Mouse (Mus musculus): ENCODE data around the gene Rrnad1. TPM values are rescaled to one million over a fixed set of nuclear protein-coding genes. Genes with fewer than 3 reads are reported as not detected.

Rrnad1 gene
- polyA plus RNA-seq (2016; fragmentation: Nextera tagmentation; extraction: Ambion mirVana) = 22.2 TPM in 2 replicates

DNA sequence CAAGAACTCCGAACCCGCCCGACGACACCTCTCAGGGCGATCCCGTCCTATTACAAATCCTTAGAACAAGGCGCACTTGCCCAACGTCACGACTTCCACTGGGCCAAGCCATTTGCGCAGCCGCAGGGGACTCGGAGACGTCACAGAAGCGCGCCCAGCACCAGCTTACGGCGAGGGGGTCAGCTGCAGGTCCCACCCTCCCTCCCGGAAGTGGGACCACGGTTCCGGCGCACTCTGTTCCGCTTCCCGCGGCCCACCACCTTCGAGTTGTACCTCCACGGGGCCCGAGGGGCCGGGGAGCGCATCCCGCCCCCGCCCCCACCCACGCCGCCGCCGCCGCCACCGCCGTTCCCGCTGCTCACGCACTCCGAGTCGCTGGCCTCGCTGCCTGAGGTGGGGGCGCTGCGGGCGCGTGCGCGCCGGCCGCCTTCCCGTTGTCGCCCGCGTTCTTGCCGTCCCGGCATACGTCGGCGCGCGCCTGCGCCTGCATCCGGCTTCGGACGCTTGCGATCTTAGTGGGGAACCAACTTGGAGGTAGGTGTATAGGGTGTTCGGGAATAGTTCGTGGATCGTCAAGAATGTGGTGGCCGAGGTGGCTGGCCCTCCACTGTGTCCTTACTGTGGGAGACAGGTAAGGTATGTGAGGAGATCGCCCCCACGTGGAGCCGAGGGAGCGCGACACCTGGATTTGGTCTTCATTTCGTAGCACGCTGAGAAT, at the start of gene Rrnad1, which contains the start of gene Isg20l2:
TSS of gene Rrnad1 (minus strand) at position 640 of the 718 bp plus-strand sequence.
TSS of gene Isg20l2 (plus strand) at position 237 of the 718 bp plus-strand sequence.
- under 1% methylated on average over 58 of the region's 78 CpGs for WGBS
- H3K4me3 ChIP-seq = peak within 1 kb of the TSS; percentile 98
- peaks cover 26% of the 10 kb centered on the region for H3K4me1 ChIP-seq
- H3K36me3 ChIP-seq = peaks cover 54% of the 10 kb centered on the region
- H3K4me2 ChIP-seq (replicated peaks) = peak within 1 kb of the TSS; percentile 78
- H3K27ac ChIP-seq = peak within 1 kb of the TSS; percentile 81
- ATAC-seq (ENCODE audit: low FRiP score, low read depth) = peak; percentile 97
- no peaks in the 10 kb centered on the region for H3K27me3 ChIP-seq (replicated peaks)
- no peaks in the 10 kb centered on the region for H3K9me3 ChIP-seq
- peak within 1 kb of the TSS; percentile 87 for H3K9ac ChIP-seq

GRCm38 (mm10) chr3:87980085-87980484, 49.6 kb upstream of the Rrnad1 start:
- Histone ChIP-seq H3K9ac (0 out of 2 replicates have a peak overlapping the region, but pooled peaks have one; percentile 13), H3K4me3 (no peak overlapping the region), H3K4me1 (peaks cover 43% of the 10 kb centered on the region), H3K4me2 (replicated peaks) (no peak overlapping the region), H3K9me3 (no peaks in the 10 kb centered on the region), H3K36me3 (peaks cover 42% of the 10 kb centered on the region), H3K27me3 (replicated peaks) (no peaks in the 10 kb centered on the region), H3K27ac (no peak overlapping the region)
- 72% methylated on average over 3 of the region's 3 CpGs for WGBS
- ATAC-seq (ENCODE audit: low FRiP score, low read depth) = no peak

- no peak for ATAC-seq (ENCODE audit: low FRiP score, low read depth)
- Histone ChIP-seq H3K27ac (no peak overlapping the region), H3K27me3 (replicated peaks) (no peaks in the 10 kb centered on the region), H3K4me2 (replicated peaks) (no peak overlapping the region), H3K9me3 (no peaks in the 10 kb centered on the region), H3K4me1 (peaks cover 44% of the 10 kb centered on the region), H3K9ac (no peak overlapping the region), H3K4me3 (no peak overlapping the region), H3K36me3 (peaks cover 42% of the 10 kb centered on the region)
- WGBS = 85% methylated on average over 5 of the region's 5 CpGs
Measured at GRCm38 (mm10) chr3:87979493-87979892, 49.0 kb upstream of the Rrnad1 start.

DNA sequence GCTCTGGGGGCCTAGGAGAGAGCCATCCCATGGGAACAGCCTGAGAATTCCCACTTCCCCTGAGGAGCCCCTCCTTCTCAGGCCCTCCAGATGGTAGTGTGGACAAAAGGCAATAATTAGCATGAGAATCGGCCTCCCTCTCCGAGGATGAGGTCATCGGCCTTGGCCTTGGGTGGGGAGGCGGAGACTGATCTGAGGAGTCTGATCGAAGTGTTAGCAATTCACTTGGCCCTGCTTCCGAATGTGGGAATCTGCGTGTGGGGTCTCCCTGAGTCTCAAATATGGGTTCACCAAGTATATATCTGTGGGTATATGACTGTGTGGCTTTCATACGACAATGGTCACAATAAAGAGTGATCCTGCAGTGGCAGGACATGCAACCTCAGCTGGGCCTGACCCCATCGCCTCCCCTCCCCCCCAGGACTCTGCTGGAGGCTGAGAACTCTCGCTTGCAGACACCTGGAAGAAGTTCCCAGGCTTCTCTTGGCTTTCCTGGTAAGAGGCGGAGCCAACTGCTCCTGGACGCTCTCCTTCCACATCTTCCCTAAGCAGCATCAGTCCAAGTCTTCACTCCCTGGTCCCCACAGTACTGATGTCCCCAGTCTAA, 44.0 kb upstream of the Rrnad1 start:
- WGBS = 8% methylated on average over 12 of the region's 12 CpGs
- H3K27me3 ChIP-seq (replicated peaks) = no peaks in the 10 kb centered on the region
- no peaks in the 10 kb centered on the region for H3K9me3 ChIP-seq
- peak; percentile 67 for ATAC-seq (ENCODE audit: low FRiP score, low read depth)
- peak overlapping the region; percentile 75 for H3K27ac ChIP-seq
- peak overlapping the region; percentile 94 for H3K4me2 ChIP-seq (replicated peaks)
- peaks cover 40% of the 10 kb centered on the region for H3K36me3 ChIP-seq
- peak overlapping the region; percentile 78 for H3K4me3 ChIP-seq
- peaks cover 51% of the 10 kb centered on the region for H3K4me1 ChIP-seq
- H3K9ac ChIP-seq = peak overlapping the region; percentile 92

GRCm38 (mm10) chr3:87973593-87974380, 43.3 kb upstream of the Rrnad1 start:
- Histone ChIP-seq H3K27me3 (replicated peaks) (no peaks in the 10 kb centered on the region), H3K9me3 (no peaks in the 10 kb centered on the region), H3K4me1 (peaks cover 51% of the 10 kb centered on the region), H3K36me3 (peaks cover 34% of the 10 kb centered on the region), H3K4me2 (replicated peaks) (peak overlapping the region; percentile 94), H3K27ac (peak overlapping the region; percentile 75), H3K4me3 (peak overlapping the region; percentile 78), H3K9ac (peak overlapping the region; percentile 92)
- WGBS = 13% methylated on average over 14 of the region's 14 CpGs
- no peak; the same call in 1 of the 2 replicates for ATAC-seq (ENCODE audit: low FRiP score, low read depth)

DNA sequence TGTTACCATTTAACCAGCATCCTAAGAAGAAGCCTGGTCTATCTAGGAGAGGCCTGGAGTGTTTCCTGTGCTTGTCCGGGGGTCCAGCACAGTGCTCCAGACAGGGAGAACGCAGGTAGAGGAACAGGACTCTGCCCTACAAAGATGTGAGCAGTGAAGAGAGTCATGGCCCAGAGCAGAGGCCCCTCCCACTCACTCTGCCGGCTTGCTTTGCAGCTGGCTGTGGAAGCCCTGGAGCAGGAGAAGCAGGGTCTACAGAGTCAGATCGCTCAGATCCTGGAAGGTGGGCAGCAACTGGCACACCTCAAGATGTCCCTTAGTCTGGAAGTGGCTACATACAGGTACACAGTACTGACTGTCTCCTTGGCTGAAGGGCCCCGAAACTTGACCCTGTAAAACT, 42.3 kb upstream of the Rrnad1 start:
- Histone ChIP-seq H3K27ac (peak overlapping the region; percentile 75), H3K4me1 (peaks cover 51% of the 10 kb centered on the region), H3K4me3 (peak overlapping the region; percentile 78), H3K9me3 (no peaks in the 10 kb centered on the region), H3K27me3 (replicated peaks) (no peaks in the 10 kb centered on the region), H3K4me2 (replicated peaks) (peak overlapping the region; percentile 94), H3K36me3 (peaks cover 25% of the 10 kb centered on the region), H3K9ac (peak overlapping the region; percentile 92)
- WGBS = 17% methylated on average over 5 of the region's 5 CpGs
- ATAC-seq (ENCODE audit: low FRiP score, low read depth) = no peak

- Histone ChIP-seq H3K9me3 (no peaks in the 10 kb centered on the region), H3K9ac (peak overlapping the region; percentile 92), H3K27ac (peak overlapping the region; percentile 75; the same call in 1 of the 2 replicates), H3K4me2 (replicated peaks) (peak overlapping the region; percentile 94), H3K27me3 (replicated peaks) (no peaks in the 10 kb centered on the region), H3K4me3 (peak overlapping the region; percentile 78), H3K36me3 (peaks cover 20% of the 10 kb centered on the region), H3K4me1 (peaks cover 51% of the 10 kb centered on the region)
- 0% methylated on average over 8 of the region's 8 CpGs for WGBS
- peak; percentile 22 for ATAC-seq (ENCODE audit: low FRiP score, low read depth)
Measured at GRCm38 (mm10) chr3:87972203-87972664, 41.7 kb upstream of the Rrnad1 start.

DNA sequence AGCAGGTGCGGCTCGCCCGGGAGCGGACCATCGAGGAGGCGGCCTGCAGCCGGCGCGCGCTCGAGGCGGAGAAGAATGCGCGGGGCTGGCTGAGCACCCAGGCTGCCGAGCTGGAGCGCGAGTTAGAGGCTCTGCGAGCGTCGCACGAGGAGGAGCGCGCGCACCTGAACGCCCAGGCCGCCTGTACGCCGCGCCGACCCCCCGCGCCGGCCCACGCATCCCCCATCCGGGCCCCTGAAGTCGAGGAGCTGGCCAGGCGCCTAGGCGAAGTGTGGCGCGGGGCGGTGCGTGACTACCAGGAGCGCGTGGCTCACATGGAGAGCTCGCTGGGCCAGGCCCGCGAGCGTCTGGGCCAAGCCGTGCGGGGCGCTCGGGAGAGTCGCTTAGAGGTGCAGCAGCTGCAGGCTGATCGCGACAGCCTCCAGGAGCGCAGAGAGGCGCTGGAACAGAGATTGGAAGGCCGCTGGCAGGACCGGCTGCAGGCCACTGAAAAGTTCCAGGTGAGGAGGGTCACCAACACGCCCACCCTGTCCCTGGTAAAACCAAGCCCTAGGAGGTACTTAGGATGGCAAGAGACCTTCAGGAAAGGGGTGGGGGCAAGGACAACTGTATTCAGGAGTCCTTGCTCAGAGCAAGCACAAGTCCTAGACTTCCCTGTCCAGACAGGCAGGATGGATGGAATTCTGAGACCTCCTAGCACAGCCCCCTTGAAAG, 41.1 kb upstream of the Rrnad1 start:
- ATAC-seq (ENCODE audit: low FRiP score, low read depth) = no peak; the same call in 1 of the 2 replicates
- Histone ChIP-seq H3K4me1 (peaks cover 51% of the 10 kb centered on the region), H3K4me2 (replicated peaks) (peak overlapping the region; percentile 94), H3K36me3 (peaks cover 14% of the 10 kb centered on the region), H3K4me3 (peak overlapping the region; percentile 78), H3K27me3 (replicated peaks) (no peaks in the 10 kb centered on the region), H3K9ac (peak overlapping the region; percentile 92), H3K27ac (peak overlapping the region; percentile 75), H3K9me3 (no peaks in the 10 kb centered on the region)
- WGBS = under 1% methylated on average over 60 of the region's 60 CpGs

DNA sequence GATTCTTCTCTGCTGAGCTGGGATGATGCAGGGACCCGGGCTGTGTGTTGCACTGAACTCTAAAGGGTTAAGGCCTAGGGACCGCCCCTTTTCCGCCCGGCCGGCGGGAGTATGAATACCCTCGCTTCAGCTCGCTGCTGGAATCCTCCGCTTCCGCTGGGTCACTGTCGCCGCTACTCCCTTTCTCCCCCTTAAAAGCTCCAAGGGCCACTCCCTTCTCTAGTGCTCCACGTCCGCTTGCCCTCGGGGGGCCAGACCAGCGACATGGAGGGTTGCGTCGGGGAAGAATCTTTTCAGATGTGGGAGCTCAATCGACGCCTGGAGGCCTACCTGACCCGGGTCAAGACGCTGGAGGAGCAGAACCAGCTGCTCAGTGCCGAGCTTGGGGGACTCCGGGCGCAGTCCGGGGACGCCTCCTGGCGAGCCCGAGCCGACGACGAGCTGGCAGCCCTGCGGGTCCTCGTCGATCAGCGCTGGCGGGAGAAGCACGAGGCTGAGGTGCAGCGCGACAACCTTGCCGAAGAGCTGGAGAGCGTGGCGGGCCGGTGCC, 40.5 kb upstream of the Rrnad1 start, which contains the start of gene Nes:
TSS of gene Nes (plus strand) at position 140 of the 550 bp plus-strand sequence.
- H3K4me2 ChIP-seq (replicated peaks) = peak within 1 kb of the TSS; percentile 94
- no peaks in the 10 kb centered on the region for H3K9me3 ChIP-seq
- ATAC-seq (ENCODE audit: low FRiP score, low read depth) = peak; percentile 57
- H3K4me1 ChIP-seq = peaks cover 51% of the 10 kb centered on the region
- peak within 1 kb of the TSS; percentile 78 for H3K4me3 ChIP-seq
- H3K27ac ChIP-seq = peak within 1 kb of the TSS; percentile 75
- WGBS = under 1% methylated on average over 44 of the region's 44 CpGs
- peaks cover 8% of the 10 kb centered on the region for H3K36me3 ChIP-seq
- H3K27me3 ChIP-seq (replicated peaks) = no peaks in the 10 kb centered on the region
- peak within 1 kb of the TSS; percentile 92 for H3K9ac ChIP-seq

DNA sequence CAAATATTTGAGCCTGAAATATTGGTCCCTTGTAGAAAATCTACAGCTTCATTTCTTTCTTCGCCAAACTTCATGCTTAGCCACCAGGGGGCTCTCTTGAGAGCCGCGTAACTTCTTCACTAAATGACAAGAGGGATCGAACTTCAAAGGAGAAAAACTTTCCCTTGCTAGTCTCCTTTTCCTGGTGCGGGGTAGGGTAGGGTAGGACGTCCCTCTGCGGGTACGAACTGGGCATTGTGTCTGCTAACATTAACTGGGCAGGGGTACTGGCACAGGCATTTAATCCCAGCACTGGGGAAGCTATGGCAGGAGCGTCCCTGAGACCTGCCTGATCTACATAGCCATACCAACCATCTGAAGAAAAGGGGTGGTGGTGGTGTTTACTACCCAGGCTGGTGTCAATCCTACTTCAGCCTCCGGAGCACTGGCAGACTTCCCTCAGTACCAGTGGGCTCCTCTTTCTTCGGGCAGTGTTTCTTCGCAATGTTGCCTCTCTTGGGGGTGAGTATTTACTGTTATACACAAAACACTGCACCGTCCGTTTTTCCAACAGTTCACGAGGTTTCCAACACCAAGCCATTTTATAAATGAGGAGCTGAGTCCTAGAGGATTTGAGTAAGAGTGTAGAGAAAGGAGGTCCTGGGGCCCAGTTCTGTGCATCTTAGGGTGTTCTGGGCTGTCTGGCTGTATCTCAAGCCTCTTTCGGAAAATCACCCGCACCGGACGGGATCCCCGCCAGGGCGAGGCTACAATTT, 39.8 kb upstream of the Rrnad1 start:
- peak overlapping the region; percentile 78 for H3K4me3 ChIP-seq
- 0 out of 2 replicates have a peak overlapping the region, but pooled peaks have one; percentile 92 for H3K9ac ChIP-seq
- H3K4me1 ChIP-seq = peaks cover 51% of the 10 kb centered on the region
- H3K4me2 ChIP-seq (replicated peaks) = peak overlapping the region; percentile 94
- H3K9me3 ChIP-seq = no peaks in the 10 kb centered on the region
- ATAC-seq (ENCODE audit: low FRiP score, low read depth) = no peak
- H3K36me3 ChIP-seq = peaks cover 2% of the 10 kb centered on the region
- under 1% methylated on average over 21 of the region's 21 CpGs for WGBS
- no peaks in the 10 kb centered on the region for H3K27me3 ChIP-seq (replicated peaks)
- no peak overlapping the region for H3K27ac ChIP-seq

Data from neural tube, embryonic 12.5 days (tissue).